Mouse (Mus musculus): ENCODE measurements around the gene Bdh1.

DNA sequence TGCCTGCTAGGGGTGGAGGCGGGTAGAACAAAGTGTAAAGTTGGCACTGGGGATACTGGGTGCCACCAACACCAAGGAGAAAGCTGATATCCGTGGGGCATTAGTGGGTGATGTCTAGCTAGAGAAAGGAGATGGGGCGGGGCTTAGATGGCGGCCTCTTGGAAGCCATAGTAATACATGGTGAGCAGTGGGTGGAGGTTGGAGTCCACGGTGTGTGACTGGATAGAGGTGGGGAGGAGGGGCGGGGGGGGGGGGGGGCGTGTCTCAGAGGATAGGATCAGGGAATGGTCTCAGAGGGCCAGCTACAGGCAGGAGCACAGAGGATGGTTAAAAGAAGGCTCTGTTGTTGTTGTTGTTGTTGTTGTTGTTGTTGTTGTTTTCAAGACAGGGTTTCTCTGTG is 30.4 kb downstream of the Bdh1 start:
- no peak for TF ChIP-seq CTCF (IDR thresholded peaks at IDR 0.05; ENCODE audit: low read depth)
- no peak for TF ChIP-seq EP300 (optimal IDR thresholded peaks at IDR 0.05)
